Mouse (Mus musculus) skeletal muscle tissue, postnatal 0 days (tissue): ENCODE data around the gene Tas2r110. TPM values are rescaled to one million over a fixed set of nuclear protein-coding genes. Genes with fewer than 3 reads are reported as not detected.

Experiments used
- polyA plus RNA-seq: library from polyadenylated mRNA; unstranded; fragments of >200 nt; fragmentation: Nextera tagmentation; extraction: Ambion mirVana; gene quantifications from 2 replicates; pipeline ENCODE4 v1.2.1, GENCODE M21; 2015

Tas2r110 gene
- polyA plus RNA-seq: not detected in 2 replicates

DNA sequence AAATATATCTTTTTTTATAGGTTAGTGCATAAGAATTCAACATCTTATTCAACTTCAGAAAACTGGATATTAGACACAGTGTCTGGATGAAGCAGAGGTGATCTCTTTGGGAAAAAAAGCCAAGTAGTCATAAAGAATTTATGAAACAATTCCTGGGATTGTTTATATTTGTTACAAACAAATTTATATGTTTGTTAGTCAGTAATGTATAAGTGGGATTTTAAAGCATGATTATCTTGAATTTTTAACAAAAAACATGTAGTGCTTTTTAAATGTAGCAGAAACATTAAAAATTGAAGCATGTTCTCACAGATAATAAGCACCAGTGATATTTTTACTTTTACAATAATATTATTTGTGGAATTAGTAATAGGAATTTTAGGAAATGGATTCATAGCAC is at the start of gene Tas2r110:
Tas2r110 (plus strand) TSS at position 301 of the 400 bp plus-strand sequence.

DNA sequence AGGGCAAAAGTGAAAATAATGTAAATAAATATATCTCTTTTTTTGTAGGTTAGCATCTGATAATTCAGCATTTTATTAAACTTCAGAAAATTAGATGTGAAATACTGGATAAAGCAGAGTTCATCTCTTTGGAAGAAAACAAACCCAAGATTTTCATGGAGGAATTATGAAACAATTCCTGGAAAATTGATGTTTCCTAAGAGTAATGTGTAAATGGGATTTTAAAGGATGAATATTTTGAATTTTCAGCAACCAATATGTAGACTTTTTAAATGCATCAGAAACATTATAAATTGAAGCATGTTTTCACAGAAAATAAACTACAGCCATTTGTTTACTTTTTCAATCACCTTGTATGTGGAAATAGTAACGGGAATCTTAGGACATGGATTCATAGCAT is 21.0 kb upstream of the Tas2r110 start, which contains the start of gene Tas2r123:
Tas2r123 (plus strand) TSS at position 301 of the 400 bp plus-strand sequence.

DNA sequence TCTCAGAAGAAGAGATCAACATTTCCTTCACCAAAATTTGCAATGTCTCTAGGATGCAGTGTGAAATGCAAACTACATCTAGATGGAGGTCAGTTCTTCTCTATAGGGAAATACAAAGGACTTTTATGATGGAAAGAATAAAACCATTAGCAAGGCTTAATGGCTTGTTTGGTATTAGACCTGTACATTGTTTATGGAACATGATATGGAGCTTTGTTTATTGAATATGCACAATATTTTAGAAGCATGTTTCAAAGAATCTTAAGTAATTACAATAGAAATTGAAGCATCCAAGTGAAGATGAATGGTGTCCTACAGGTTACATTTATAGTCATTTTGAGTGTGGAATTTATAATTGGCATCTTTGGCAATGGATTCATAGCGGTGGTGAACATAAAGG is 12.7 kb upstream of the Tas2r110 start, which contains the start of gene Tas2r116:
Tas2r116 (plus strand) TSS at position 301 of the 400 bp plus-strand sequence.

DNA sequence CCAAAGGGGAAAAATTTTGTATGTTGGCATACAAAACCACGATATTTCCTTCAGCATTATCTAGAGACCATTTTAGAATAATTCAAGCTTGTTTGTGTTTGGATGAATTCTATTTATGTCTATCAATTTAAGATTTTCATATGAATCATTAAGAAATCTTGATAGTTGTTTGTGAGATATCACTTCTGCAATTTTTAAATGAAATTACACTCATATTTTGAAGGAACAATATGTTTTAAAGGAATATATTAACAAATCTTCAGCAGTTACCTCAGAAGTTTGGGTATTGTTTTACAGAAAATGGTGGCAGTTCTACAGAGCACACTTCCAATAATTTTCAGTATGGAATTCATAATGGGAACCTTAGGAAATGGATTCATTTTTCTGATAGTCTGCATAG is 24.9 kb downstream of the Tas2r110 start, which contains the start of gene Tas2r113:
Tas2r113 (plus strand) TSS at position 301 of the 400 bp plus-strand sequence.

DNA sequence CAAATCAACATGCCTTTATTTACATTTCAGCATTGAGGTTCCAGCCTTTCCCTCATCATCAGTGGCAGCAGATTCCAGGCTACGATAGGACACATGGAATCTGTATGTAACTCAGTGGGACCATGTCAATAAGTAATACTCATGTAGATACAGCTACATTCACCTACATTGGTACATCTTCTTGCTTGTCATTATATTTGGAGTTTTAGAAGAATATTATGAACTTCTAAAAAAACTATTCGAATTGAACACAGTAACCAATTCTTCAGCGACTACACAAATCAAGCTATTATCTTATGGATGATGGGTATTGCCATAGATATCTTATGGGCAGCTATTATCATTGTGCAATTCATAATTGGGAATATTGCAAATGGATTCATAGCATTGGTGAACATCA is 41.5 kb downstream of the Tas2r110 start, which contains the start of gene Tas2r125:
Tas2r125 (plus strand) TSS at position 301 of the 400 bp plus-strand sequence.

Other genes with a start within 250 kb of the Tas2r110 start
- gene A630073D07Rik, start 216.5 kb upstream of the Tas2r110 start, polyA plus RNA-seq: not detected in 2 replicates
- not detected in 2 replicates for gene Tas2r120, start 211.1 kb upstream of the Tas2r110 start, polyA plus RNA-seq
- not detected in 2 replicates for gene Tas2r121, start 167.0 kb upstream of the Tas2r110 start, polyA plus RNA-seq
- not detected in 2 replicates for gene Tas2r122, start 156.1 kb upstream of the Tas2r110 start, polyA plus RNA-seq
- not detected in 2 replicates for gene Tas2r115, start 130.0 kb upstream of the Tas2r110 start, polyA plus RNA-seq
- gene Tas2r124, start 113.3 kb upstream of the Tas2r110 start, polyA plus RNA-seq: not detected in 2 replicates
- not detected in 2 replicates for gene Tas2r102, start 105.9 kb upstream of the Tas2r110 start, polyA plus RNA-seq
- not detected in 2 replicates for gene Tas2r136, start 89.8 kb upstream of the Tas2r110 start, polyA plus RNA-seq
- not detected in 2 replicates for gene Tas2r117, start 65.2 kb upstream of the Tas2r110 start, polyA plus RNA-seq
- not detected in 2 replicates for gene Tas2r123, start 20.9 kb upstream of the Tas2r110 start, polyA plus RNA-seq
- not detected in 2 replicates for gene Tas2r116, start 12.6 kb upstream of the Tas2r110 start, polyA plus RNA-seq
- not detected in 2 replicates for gene Tas2r113, start 25.0 kb downstream of the Tas2r110 start, polyA plus RNA-seq
- not detected in 2 replicates for gene Tas2r125, start 41.6 kb downstream of the Tas2r110 start, polyA plus RNA-seq
- gene Tas2r129, start 83.1 kb downstream of the Tas2r110 start, polyA plus RNA-seq: not detected in 2 replicates
- gene Tas2r131, start 89.9 kb downstream of the Tas2r110 start, polyA plus RNA-seq: not detected in 2 replicates
- not detected in 2 replicates for gene Tas2r109, start 113.0 kb downstream of the Tas2r110 start, polyA plus RNA-seq
- gene Tas2r103, start 169.1 kb downstream of the Tas2r110 start, polyA plus RNA-seq: not detected in 2 replicates
- not detected in 2 replicates for gene Tas2r140, start 187.8 kb downstream of the Tas2r110 start, polyA plus RNA-seq
- gene Smim10l1, start 236.9 kb downstream of the Tas2r110 start, polyA plus RNA-seq: 81.1 and 82.2 TPM in 2 replicates